Mouse (Mus musculus) ES-E14 (cell line): ENCODE data around the gene Fam168a. TPM values are rescaled to one million over a fixed set of nuclear protein-coding genes. Genes with fewer than 3 reads are reported as not detected.

ENCODE experiments used
- DNase-seq: peaks from one replicate; pipeline ENCODE4 v3.0.0-alpha.2; 2013; ENCODE audit warnings: low read depth, low spot score
- H3K27ac ChIP-seq: 2 replicates; pipeline ENCODE4 v1.5.1; 2012; ENCODE audit warnings: low read depth, mild to moderate bottlenecking, low read length, moderate library complexity, mixed read lengths; ENCODE audit not compliant: poor library complexity, insufficient read depth, severe bottlenecking
- H3K36me3 ChIP-seq: 2 replicates; pipeline ENCODE4 v1.6.1; 2012; ENCODE audit warnings: mild to moderate bottlenecking, low read length, moderate library complexity, mixed read lengths; ENCODE audit not compliant: control insufficient read depth, poor library complexity, insufficient read depth, severe bottlenecking
- H3K4me1 ChIP-seq, 2 experiments: fragments of 150-350 bp in 1 of 2; sonication (generic) in 1 of 2; 2 replicates each; pipeline ENCODE4 v1.6.1; 2012; ENCODE audit warnings: low read length in 2 of 2, mild to moderate bottlenecking in 1 of 2, mixed read lengths in 1 of 2; ENCODE audit not compliant: control insufficient read depth in 2 of 2, insufficient read depth in 2 of 2, poor library complexity in 1 of 2
- H3K4me3 ChIP-seq, 2 experiments: fragments of 150-350 bp in 1 of 2; sonication (generic) in 1 of 2; 2 replicates each; pipeline ENCODE4 v1.5.1; 2012; ENCODE audit warnings: low read length in 2 of 2, low read depth in 1 of 2, mild to moderate bottlenecking in 1 of 2, mixed read lengths in 1 of 2; ENCODE audit not compliant: insufficient read depth in 1 of 2, poor library complexity in 1 of 2, severe bottlenecking in 1 of 2
- H3K9ac ChIP-seq: 2 replicates; pipeline ENCODE4 v1.6.1; 2012; ENCODE audit warnings: low read depth, mild to moderate bottlenecking, low read length, mixed read lengths; ENCODE audit not compliant: poor library complexity, insufficient read depth, severe bottlenecking
- H3K9me3 ChIP-seq: fragments of 150-350 bp; sonication (generic); 2 replicates; pipeline ENCODE4 v1.6.1; 2012; ENCODE audit warnings: low read depth, mild to moderate bottlenecking, low read length; ENCODE audit not compliant: control insufficient read depth, insufficient read depth
- CHD2 ChIP-seq: IDR thresholded peaks from 2 replicates; pipeline ENCODE4 v1.6.1; 2014; ENCODE audit warnings: mild to moderate bottlenecking, low read depth, low read length, inconsistent platforms
- HCFC1 ChIP-seq: IDR thresholded peaks from 2 replicates; pipeline ENCODE4 v1.6.1; 2012; ENCODE audit warnings: low read length, inconsistent platforms, borderline replicate concordance; ENCODE audit not compliant: insufficient read depth
- MAFK ChIP-seq: IDR thresholded peaks from 2 replicates; pipeline ENCODE4 v1.6.1; 2014; ENCODE audit warnings: mild to moderate bottlenecking, low read depth, low read length, inconsistent platforms; ENCODE audit not compliant: insufficient read depth
- ZC3H11A ChIP-seq: IDR thresholded peaks from 2 replicates; pipeline ENCODE4 v1.6.1; 2012; ENCODE audit warnings: low read depth, mild to moderate bottlenecking, inconsistent platforms, low read length, borderline replicate concordance
- ZNF384 ChIP-seq: IDR thresholded peaks from 2 replicates; pipeline ENCODE4 v1.6.1; 2012; ENCODE audit warnings: low read depth, low read length, inconsistent platforms
- in situ Hi-C, 2 experiments: fragments of 600-800 bp; cut with MboI; formaldehyde crosslinking; loops; one replicate each; pipeline ENCODE4 v1.15.1; 2025; ENCODE audit warnings: low sequenced_read_pairs in 2 of 2, inconsistent platforms in 1 of 2; ENCODE audit not compliant: unreplicated experiment in 2 of 2
- total RNA-seq: library from RNA; depleted of rRNA; stranded (reverse); fragments of 300-350 nt; gene quantifications from 2 replicates; pipeline ENCODE4 v1.2.3, GENCODE M21; 2012

Fam168a gene
- total RNA-seq, 1 experiment: 21.1 TPM

GRCm38 (mm10) chr7:100841608-100842007 lies 135.2 kb downstream of the Fam168a start:
- in situ Hi-C loops: no loop called here
- Histone ChIP-seq H3K4me3 (no peak overlapping the region), H3K9ac (no peak overlapping the region), H3K9me3 (peaks cover 2% of the 10 kb centered on the region; the same call in 1 of the 2 replicates), H3K27ac (no peak overlapping the region), H3K4me1 (no peaks in the 10 kb centered on the region), H3K36me3 (peaks cover 4% of the 10 kb centered on the region)
- DNase-seq: no peak
- TF ChIP-seq CHD2: no peak
- TF ChIP-seq ZC3H11A: no peak
- TF ChIP-seq ZNF384: no peak
- TF ChIP-seq HCFC1: no peak
- TF ChIP-seq MAFK: no peak

- TF ChIP-seq CHD2: no peak
- no peak for TF ChIP-seq ZNF384
- H3K36me3 ChIP-seq: peaks cover 2% of the 10 kb centered on the region
- H3K4me1 ChIP-seq: no peaks in the 10 kb centered on the region
- DNase-seq: no peak
- H3K4me3 ChIP-seq: no peak overlapping the region
- in situ Hi-C loops: no loop called here
- H3K9ac ChIP-seq: no peak overlapping the region
- no peak overlapping the region for H3K27ac ChIP-seq
- H3K9me3 ChIP-seq: peaks cover 2% of the 10 kb centered on the region; the same call in 1 of the 2 replicates
Observed at GRCm38 (mm10) chr7:100842175-100842574, 135.7 kb downstream of the Fam168a start.

GRCm38 (mm10) chr7:100843866-100844265 lies 137.4 kb downstream of the Fam168a start:
- no peak for DNase-seq
- Histone ChIP-seq H3K9ac (no peak overlapping the region), H3K9me3 (peaks cover 2% of the 10 kb centered on the region; the same call in 1 of the 2 replicates), H3K4me1 (no peaks in the 10 kb centered on the region), H3K36me3 (no peaks in the 10 kb centered on the region; the same call in 1 of the 2 replicates), H3K27ac (no peak overlapping the region), H3K4me3 (no peak overlapping the region)
- in situ Hi-C loops: no loop called here
- TF ChIP-seq ZC3H11A: no peak
- no peak for TF ChIP-seq HCFC1
- no peak for TF ChIP-seq ZNF384
- TF ChIP-seq CHD2: no peak
- TF ChIP-seq MAFK: no peak

- no peaks in the 10 kb centered on the region for H3K4me1 ChIP-seq
- no peak for DNase-seq
- H3K27ac ChIP-seq: no peak overlapping the region
- no peak overlapping the region for H3K9ac ChIP-seq
- in situ Hi-C loops: no loop called here
- H3K36me3 ChIP-seq: no peaks in the 10 kb centered on the region; the same call in 1 of the 2 replicates
- peaks cover 2% of the 10 kb centered on the region; the same call in 1 of the 2 replicates for H3K9me3 ChIP-seq
- no peak for TF ChIP-seq ZC3H11A
- no peak for TF ChIP-seq ZNF384
- TF ChIP-seq CHD2: no peak
- TF ChIP-seq MAFK: no peak
- no peak for TF ChIP-seq HCFC1
- H3K4me3 ChIP-seq: no peak overlapping the region
Observed at GRCm38 (mm10) chr7:100844385-100845025, 138.1 kb downstream of the Fam168a start.

GRCm38 (mm10) chr7:100845026-100845400 lies 138.6 kb downstream of the Fam168a start:
- TF ChIP-seq HCFC1 (no peak), ZC3H11A (no peak), ZNF384 (no peak), CHD2 (no peak), MAFK (no peak)
- no peaks in the 10 kb centered on the region; the same call in 1 of the 2 replicates for H3K36me3 ChIP-seq
- peaks cover 2% of the 10 kb centered on the region; the same call in 1 of the 2 replicates for H3K9me3 ChIP-seq
- in situ Hi-C loops: no loop called here
- no peak for DNase-seq
- no peak overlapping the region for H3K9ac ChIP-seq
- H3K27ac ChIP-seq: no peak overlapping the region
- no peaks in the 10 kb centered on the region for H3K4me1 ChIP-seq
- no peak overlapping the region for H3K4me3 ChIP-seq
